Mouse (Mus musculus): ENCODE data around the gene Trank1. TPM values are rescaled to one million over a fixed set of nuclear protein-coding genes. Genes with fewer than 3 reads are reported as not detected.

Gene Trank1
- polyA plus RNA-seq, 1 experiment from 2014 or later = 0.10 TPM

- 66% methylated on average over 2 of the region's 2 CpGs for WGBS
- H3K9ac ChIP-seq (replicated peaks) = no peak overlapping the region
- no peak for ATAC-seq (ENCODE audit: insufficient number of reproducible peaks, insufficient read depth, low FRiP score, low TSS enrichment, low read depth)
- H3K27ac ChIP-seq = no peak overlapping the region
- H3K4me1 ChIP-seq (replicated peaks) = no peaks in the 10 kb centered on the region
- H3K27me3 ChIP-seq = no peaks in the 10 kb centered on the region
- no peaks in the 10 kb centered on the region for H3K36me3 ChIP-seq
- no peaks in the 10 kb centered on the region for H3K9me3 ChIP-seq
- H3K4me2 ChIP-seq = no peak overlapping the region
- no peak overlapping the region for H3K4me3 ChIP-seq (replicated peaks)
Measured at GRCm38 (mm10) chr9:111333790-111334189, 22.3 kb downstream of the Trank1 start.

GRCm38 (mm10) chr9:111334555-111335164, 23.1 kb downstream of the Trank1 start:
- 72% methylated on average over 4 of the region's 4 CpGs for WGBS
- no peaks in the 10 kb centered on the region for H3K4me1 ChIP-seq (replicated peaks)
- no peak overlapping the region for H3K4me3 ChIP-seq (replicated peaks)
- no peak for ATAC-seq (ENCODE audit: insufficient number of reproducible peaks, insufficient read depth, low FRiP score, low TSS enrichment, low read depth)
- H3K9me3 ChIP-seq = no peaks in the 10 kb centered on the region
- no peak overlapping the region for H3K9ac ChIP-seq (replicated peaks)
- H3K27ac ChIP-seq = no peak overlapping the region
- H3K27me3 ChIP-seq = no peaks in the 10 kb centered on the region
- no peak overlapping the region for H3K4me2 ChIP-seq
- H3K36me3 ChIP-seq = no peaks in the 10 kb centered on the region

DNA sequence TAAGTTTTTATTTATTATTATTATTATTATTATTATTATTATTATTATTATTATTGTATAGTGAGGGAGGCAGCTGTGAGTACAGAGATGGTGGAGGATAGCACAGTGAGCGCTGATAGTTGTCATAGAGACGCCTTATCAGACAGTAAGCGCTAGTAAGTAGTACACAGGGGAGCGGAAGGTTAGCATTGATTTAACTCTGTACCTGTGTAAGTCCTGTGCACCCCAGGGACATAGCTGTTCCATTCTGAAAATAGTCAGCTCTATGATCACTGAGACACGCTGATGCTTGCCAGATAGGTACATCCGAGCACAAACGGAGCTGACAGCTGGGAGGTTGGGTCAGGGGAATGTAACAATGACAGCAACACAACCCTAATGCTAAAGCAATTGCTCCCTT, 39.7 kb downstream of the Trank1 start:
- H3K9me3 ChIP-seq = no peaks in the 10 kb centered on the region
- H3K4me2 ChIP-seq = no peak overlapping the region
- no peak overlapping the region for H3K4me3 ChIP-seq (replicated peaks)
- no peak overlapping the region for H3K27ac ChIP-seq
- H3K9ac ChIP-seq (replicated peaks) = no peak overlapping the region
- H3K4me1 ChIP-seq (replicated peaks) = no peaks in the 10 kb centered on the region
- ATAC-seq (ENCODE audit: insufficient number of reproducible peaks, insufficient read depth, low FRiP score, low TSS enrichment, low read depth) = no peak
- H3K27me3 ChIP-seq = no peaks in the 10 kb centered on the region
- WGBS = 83% methylated on average over 7 of the region's 7 CpGs
- H3K36me3 ChIP-seq = no peaks in the 10 kb centered on the region

DNA sequence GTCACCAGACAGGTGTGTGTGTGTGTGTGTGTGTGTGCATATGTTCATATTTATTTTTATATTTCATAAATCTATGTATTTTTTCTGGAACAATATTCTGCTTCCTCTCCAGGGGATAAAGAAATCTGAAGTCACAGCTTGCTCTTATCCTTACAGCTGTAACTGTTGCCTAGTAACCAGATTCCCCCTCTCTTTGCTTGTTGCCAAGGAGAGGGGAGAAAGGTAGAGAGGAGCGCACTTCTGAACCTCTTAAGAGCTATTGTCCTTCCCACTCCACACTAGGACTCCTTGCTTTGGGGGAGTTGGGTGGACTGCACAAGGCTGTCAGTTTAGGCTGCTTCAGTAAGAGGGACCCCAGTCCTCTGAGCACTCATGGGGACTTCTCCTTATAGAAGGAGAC, 40.1 kb downstream of the Trank1 start:
- ATAC-seq (ENCODE audit: insufficient number of reproducible peaks, insufficient read depth, low FRiP score, low TSS enrichment, low read depth) = no peak
- H3K4me2 ChIP-seq = no peak overlapping the region
- no peaks in the 10 kb centered on the region for H3K9me3 ChIP-seq
- no peaks in the 10 kb centered on the region for H3K4me1 ChIP-seq (replicated peaks)
- no peak overlapping the region for H3K4me3 ChIP-seq (replicated peaks)
- H3K27me3 ChIP-seq = no peaks in the 10 kb centered on the region
- H3K36me3 ChIP-seq = no peaks in the 10 kb centered on the region
- H3K9ac ChIP-seq (replicated peaks) = no peak overlapping the region
- 87% methylated on average over 1 of the region's 1 CpGs for WGBS
- H3K27ac ChIP-seq = no peak overlapping the region

DNA sequence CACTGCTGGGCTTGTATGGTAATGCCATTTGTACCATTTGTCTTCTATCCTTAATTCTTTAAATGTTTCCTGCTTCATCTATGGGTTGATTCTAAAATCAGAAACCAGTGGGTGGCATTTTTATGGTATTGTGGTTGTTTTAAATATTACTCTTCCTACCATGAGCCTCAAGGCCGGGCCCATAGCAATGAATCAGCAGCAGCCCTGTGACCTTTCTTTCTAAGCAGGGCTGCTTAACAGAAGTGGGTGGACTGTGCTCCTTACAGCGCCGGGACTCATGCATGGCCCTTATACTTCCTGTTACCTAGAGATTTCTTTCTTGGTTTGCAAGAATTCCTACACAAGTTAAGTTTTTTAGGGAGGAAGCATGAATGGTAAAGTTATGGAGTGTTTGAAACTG, 41.1 kb downstream of the Trank1 start:
- Histone ChIP-seq H3K27me3 (no peaks in the 10 kb centered on the region), H3K4me1 (replicated peaks) (no peaks in the 10 kb centered on the region), H3K9ac (replicated peaks) (no peak overlapping the region), H3K9me3 (no peaks in the 10 kb centered on the region), H3K4me2 (no peak overlapping the region), H3K36me3 (no peaks in the 10 kb centered on the region), H3K27ac (no peak overlapping the region), H3K4me3 (replicated peaks) (no peak overlapping the region)
- ATAC-seq (ENCODE audit: insufficient number of reproducible peaks, insufficient read depth, low FRiP score, low TSS enrichment, low read depth) = no peak
- 66% methylated on average over 3 of the region's 3 CpGs for WGBS

GRCm38 (mm10) chr9:111355041-111355440, 43.5 kb downstream of the Trank1 start:
- Histone ChIP-seq H3K36me3 (no peaks in the 10 kb centered on the region), H3K27me3 (no peaks in the 10 kb centered on the region), H3K9ac (replicated peaks) (no peak overlapping the region), H3K4me3 (replicated peaks) (no peak overlapping the region), H3K4me2 (no peak overlapping the region), H3K9me3 (no peaks in the 10 kb centered on the region), H3K4me1 (replicated peaks) (no peaks in the 10 kb centered on the region), H3K27ac (no peak overlapping the region)
- no peak for ATAC-seq (ENCODE audit: insufficient number of reproducible peaks, insufficient read depth, low FRiP score, low TSS enrichment, low read depth)
- 59% methylated on average over 4 of the region's 4 CpGs for WGBS

DNA sequence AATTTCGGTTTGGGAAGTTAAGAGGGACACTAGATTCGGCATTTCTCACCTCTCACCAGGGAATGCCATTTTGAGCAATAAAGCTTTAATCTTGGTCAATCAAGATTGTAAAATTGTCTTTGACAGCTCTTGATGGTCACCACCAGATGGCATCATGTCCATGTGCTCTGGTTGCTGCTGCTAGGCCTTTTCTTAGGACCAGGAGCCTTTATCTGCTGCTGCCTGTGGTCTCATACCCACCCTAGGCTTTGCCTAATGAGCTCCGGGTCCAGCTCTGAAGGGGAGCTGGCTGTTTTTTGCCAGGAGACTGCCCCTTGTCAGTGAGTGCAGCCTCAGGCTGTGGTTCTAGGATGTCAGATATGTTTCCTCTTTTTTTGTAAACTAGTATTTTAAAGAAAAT, 44.8 kb downstream of the Trank1 start:
- 17% methylated on average over 3 of the region's 3 CpGs for WGBS

GRCm38 (mm10) chr9:111363656-111364055, 52.1 kb downstream of the Trank1 start:
- 74% methylated on average over 7 of the region's 7 CpGs for WGBS
- Histone ChIP-seq H3K4me2 (no peak overlapping the region), H3K27ac (no peak overlapping the region), H3K4me3 (replicated peaks) (no peak overlapping the region), H3K27me3 (no peaks in the 10 kb centered on the region), H3K9ac (replicated peaks) (no peak overlapping the region), H3K9me3 (no peaks in the 10 kb centered on the region), H3K36me3 (no peaks in the 10 kb centered on the region), H3K4me1 (replicated peaks) (no peaks in the 10 kb centered on the region)
- no peak for ATAC-seq (ENCODE audit: insufficient number of reproducible peaks, insufficient read depth, low FRiP score, low TSS enrichment, low read depth)

More for the DNA sequence above, 44.8 kb downstream of the Trank1 start:
- Histone ChIP-seq H3K36me3 (no peaks in the 10 kb centered on the region), H3K27me3 (no peaks in the 10 kb centered on the region), H3K4me2 (no peak overlapping the region), H3K4me1 (replicated peaks) (no peaks in the 10 kb centered on the region), H3K4me3 (replicated peaks) (no peak overlapping the region), H3K9me3 (no peaks in the 10 kb centered on the region), H3K27ac (no peak overlapping the region), H3K9ac (replicated peaks) (no peak overlapping the region)
- ATAC-seq (ENCODE audit: insufficient number of reproducible peaks, insufficient read depth, low FRiP score, low TSS enrichment, low read depth) = no peak

GRCm38 (mm10) chr9:111367713-111368112, 56.2 kb downstream of the Trank1 start:
- Histone ChIP-seq H3K27me3 (no peaks in the 10 kb centered on the region), H3K4me3 (replicated peaks) (no peak overlapping the region), H3K9ac (replicated peaks) (no peak overlapping the region), H3K4me2 (no peak overlapping the region), H3K9me3 (no peaks in the 10 kb centered on the region), H3K27ac (no peak overlapping the region), H3K4me1 (replicated peaks) (no peaks in the 10 kb centered on the region), H3K36me3 (no peaks in the 10 kb centered on the region)
- WGBS = 62% methylated on average over 2 of the region's 2 CpGs
- no peak for ATAC-seq (ENCODE audit: insufficient number of reproducible peaks, insufficient read depth, low FRiP score, low TSS enrichment, low read depth)

DNA sequence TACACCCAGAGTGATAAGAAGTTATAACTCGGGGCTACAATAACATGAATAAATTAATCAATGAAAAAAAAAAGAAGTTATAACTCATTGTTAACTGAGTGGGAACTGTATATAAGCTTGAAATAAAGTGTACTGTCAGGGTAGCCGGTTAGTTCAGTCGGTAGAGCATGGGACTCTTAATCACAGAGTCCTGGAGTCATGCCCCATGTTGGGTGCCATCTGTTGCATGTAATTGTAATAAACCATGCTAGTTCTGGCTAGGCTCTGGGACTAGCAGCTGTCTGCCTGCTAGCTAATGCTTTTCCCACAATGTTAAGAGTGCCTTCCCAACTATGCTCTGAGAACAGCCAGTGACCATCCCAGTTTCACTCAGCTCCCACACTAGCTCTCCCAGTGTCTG, 60.5 kb downstream of the Trank1 start:
- Histone ChIP-seq H3K9ac (replicated peaks) (no peak overlapping the region), H3K4me1 (replicated peaks) (no peaks in the 10 kb centered on the region), H3K4me3 (replicated peaks) (no peak overlapping the region), H3K27me3 (no peaks in the 10 kb centered on the region), H3K9me3 (no peaks in the 10 kb centered on the region), H3K4me2 (no peak overlapping the region), H3K27ac (no peak overlapping the region), H3K36me3 (no peaks in the 10 kb centered on the region)
- WGBS = 87% methylated on average over 3 of the region's 3 CpGs
- ATAC-seq (ENCODE audit: insufficient number of reproducible peaks, insufficient read depth, low FRiP score, low TSS enrichment, low read depth) = no peak

DNA sequence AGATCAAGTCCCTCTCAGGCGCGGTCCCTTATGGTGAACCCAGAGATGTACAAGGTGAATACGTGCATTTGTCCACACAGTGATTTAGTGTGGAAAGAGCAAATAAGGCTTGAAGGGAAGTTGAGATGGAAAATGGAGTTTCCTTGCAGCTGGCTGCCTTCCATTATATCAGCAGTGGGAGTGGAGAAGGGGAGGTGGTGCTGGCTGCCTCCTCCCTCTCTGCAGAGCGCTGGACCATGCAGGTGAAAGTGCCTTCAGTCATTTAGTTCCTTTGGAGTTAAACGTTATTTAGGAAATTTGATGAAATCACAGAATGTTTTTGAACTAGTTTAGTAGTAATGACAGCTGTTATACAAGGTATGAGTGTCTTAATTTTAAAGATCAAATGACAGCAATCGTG, 66.3 kb downstream of the Trank1 start:
- H3K4me2 ChIP-seq = no peak overlapping the region
- no peaks in the 10 kb centered on the region for H3K9me3 ChIP-seq
- H3K36me3 ChIP-seq = no peaks in the 10 kb centered on the region
- no peaks in the 10 kb centered on the region for H3K27me3 ChIP-seq
- no peak for ATAC-seq (ENCODE audit: insufficient number of reproducible peaks, insufficient read depth, low FRiP score, low TSS enrichment, low read depth)
- no peak overlapping the region for H3K9ac ChIP-seq (replicated peaks)
- no peak overlapping the region for H3K27ac ChIP-seq
- no peaks in the 10 kb centered on the region for H3K4me1 ChIP-seq (replicated peaks)
- no peak overlapping the region for H3K4me3 ChIP-seq (replicated peaks)
- 79% methylated on average over 6 of the region's 6 CpGs for WGBS
